Mouse (Mus musculus): ENCODE results near the gene Casp7.

- TF ChIP-seq POLR2A (IDR thresholded peaks at IDR 0.05; ENCODE audit: low read depth, low read length) = no peak
- no peak for TF ChIP-seq CTCF (IDR thresholded peaks at IDR 0.05; ENCODE audit: extremely low read depth, insufficient read depth, insufficient read length, insufficient replicate concordance)
Observed at GRCm38 (mm10) chr19:56433581-56433980, 36.7 kb downstream of the Casp7 start.
